Mouse (Mus musculus): ENCODE results near the gene Tet2. TPM values are rescaled to one million over a fixed set of nuclear protein-coding genes. Genes with fewer than 3 reads are reported as not detected.

Gene Tet2
- polyA plus RNA-seq, 1 experiment from 2014 or later = 4.3 TPM

GRCm38 (mm10) chr3:133518801-133519200 is 26.1 kb downstream of the Tet2 start:
- Histone ChIP-seq H3K36me3 (replicated peaks; ENCODE audit: insufficient read depth, low read length) (0 out of 2 replicates have a peak, but pooled peaks cover 8% of the 10 kb centered on the region), H3K9ac (replicated peaks) (no peak overlapping the region), H3K27ac (ENCODE audit: low read depth) (no peak overlapping the region), H3K27me3 (ENCODE audit: insufficient read depth, low read length) (no peaks in the 10 kb centered on the region), H3K4me2 (ENCODE audit: low read depth, low read length) (no peak overlapping the region), H3K4me1 (ENCODE audit: insufficient read depth) (peaks cover 10% of the 10 kb centered on the region), H3K9me3 (ENCODE audit: low read length) (no peaks in the 10 kb centered on the region), H3K4me3 (ENCODE audit: low read depth, low read length) (no peak overlapping the region)
- DNase-seq (no peak), ATAC-seq (no peak)
- TF ChIP-seq EP300 (IDR thresholded peaks at IDR 0.05; ENCODE audit: low read depth) = no peak
- no peak for TF ChIP-seq CTCF (IDR thresholded peaks at IDR 0.05; ENCODE audit: low read depth)
- WGBS (ENCODE audit: insufficient replicate concordance) = 74% methylated on average over 3 of the region's 3 CpGs

- no peak for DNase-seq
- Histone ChIP-seq H3K27ac (ENCODE audit: low read depth) (no peak overlapping the region), H3K4me3 (ENCODE audit: low read depth, low read length) (no peak overlapping the region), H3K27me3 (ENCODE audit: insufficient read depth, low read length) (no peaks in the 10 kb centered on the region), H3K4me2 (ENCODE audit: low read depth, low read length) (no peak overlapping the region), H3K4me1 (ENCODE audit: insufficient read depth) (peaks cover 10% of the 10 kb centered on the region), H3K36me3 (replicated peaks; ENCODE audit: insufficient read depth, low read length) (0 out of 2 replicates have a peak, but pooled peaks cover 11% of the 10 kb centered on the region), H3K9me3 (ENCODE audit: low read length) (no peaks in the 10 kb centered on the region), H3K9ac (replicated peaks) (no peak overlapping the region)
- ATAC-seq = no peak
- 63% methylated on average over 6 of the region's 6 CpGs for WGBS (ENCODE audit: insufficient replicate concordance)
- TF ChIP-seq EP300 (IDR thresholded peaks at IDR 0.05; ENCODE audit: low read depth) = no peak
- TF ChIP-seq CTCF (IDR thresholded peaks at IDR 0.05; ENCODE audit: low read depth) = no peak
Measured at GRCm38 (mm10) chr3:133518116-133518515, 26.8 kb downstream of the Tet2 start.

- ATAC-seq = peak; percentile 84
- H3K27ac ChIP-seq (ENCODE audit: low read depth) = no peak overlapping the region
- 74% methylated on average over 6 of the region's 6 CpGs for WGBS (ENCODE audit: insufficient replicate concordance)
- H3K4me3 ChIP-seq (ENCODE audit: low read depth, low read length) = no peak overlapping the region
- H3K9me3 ChIP-seq (ENCODE audit: low read length) = no peaks in the 10 kb centered on the region
- 0 out of 2 replicates have a peak, but pooled peaks cover 11% of the 10 kb centered on the region for H3K36me3 ChIP-seq (replicated peaks; ENCODE audit: insufficient read depth, low read length)
- no peaks in the 10 kb centered on the region for H3K27me3 ChIP-seq (ENCODE audit: insufficient read depth, low read length)
- no peak overlapping the region for H3K4me2 ChIP-seq (ENCODE audit: low read depth, low read length)
- peak; percentile 39 for DNase-seq
- TF ChIP-seq EP300 (IDR thresholded peaks at IDR 0.05; ENCODE audit: low read depth) (no peak), CTCF (IDR thresholded peaks at IDR 0.05; ENCODE audit: low read depth) (no peak)
- no peak overlapping the region for H3K9ac ChIP-seq (replicated peaks)
- peaks cover 10% of the 10 kb centered on the region for H3K4me1 ChIP-seq (ENCODE audit: insufficient read depth)
Measured at GRCm38 (mm10) chr3:133517406-133517805, 27.5 kb downstream of the Tet2 start.

GRCm38 (mm10) chr3:133516137-133516536 is 28.8 kb downstream of the Tet2 start:
- peak; percentile 15; the same call in 1 of the 2 replicates for TF ChIP-seq CTCF (IDR thresholded peaks at IDR 0.05; ENCODE audit: low read depth)
- no peak for TF ChIP-seq EP300 (IDR thresholded peaks at IDR 0.05; ENCODE audit: low read depth)
- ATAC-seq = no peak
- DNase-seq = peak; percentile 52
- peaks cover 18% of the 10 kb centered on the region; the same call in 1 of the 2 replicates for H3K36me3 ChIP-seq (replicated peaks; ENCODE audit: insufficient read depth, low read length)
- no peak overlapping the region for H3K4me2 ChIP-seq (ENCODE audit: low read depth, low read length)
- H3K27ac ChIP-seq (ENCODE audit: low read depth) = no peak overlapping the region
- H3K27me3 ChIP-seq (ENCODE audit: insufficient read depth, low read length) = no peaks in the 10 kb centered on the region
- peaks cover 10% of the 10 kb centered on the region for H3K4me1 ChIP-seq (ENCODE audit: insufficient read depth)
- no peak overlapping the region for H3K9ac ChIP-seq (replicated peaks)
- H3K9me3 ChIP-seq (ENCODE audit: low read length) = no peaks in the 10 kb centered on the region
- H3K4me3 ChIP-seq (ENCODE audit: low read depth, low read length) = no peak overlapping the region
- 70% methylated on average over 6 of the region's 6 CpGs for WGBS (ENCODE audit: insufficient replicate concordance)

GRCm38 (mm10) chr3:133515204-133515969 is 29.6 kb downstream of the Tet2 start:
- Histone ChIP-seq H3K36me3 (replicated peaks; ENCODE audit: insufficient read depth, low read length) (peaks cover 18% of the 10 kb centered on the region; the same call in 1 of the 2 replicates), H3K9me3 (ENCODE audit: low read length) (no peaks in the 10 kb centered on the region), H3K9ac (replicated peaks) (no peak overlapping the region), H3K4me2 (ENCODE audit: low read depth, low read length) (no peak overlapping the region), H3K4me3 (ENCODE audit: low read depth, low read length) (no peak overlapping the region), H3K4me1 (ENCODE audit: insufficient read depth) (peaks cover 10% of the 10 kb centered on the region), H3K27me3 (ENCODE audit: insufficient read depth, low read length) (no peaks in the 10 kb centered on the region), H3K27ac (ENCODE audit: low read depth) (no peak overlapping the region)
- TF ChIP-seq CTCF (IDR thresholded peaks at IDR 0.05; ENCODE audit: low read depth) (no peak), EP300 (IDR thresholded peaks at IDR 0.05; ENCODE audit: low read depth) (no peak)
- DNase-seq = no peak
- WGBS (ENCODE audit: insufficient replicate concordance) = 83% methylated on average over 8 of the region's 8 CpGs
- ATAC-seq = no peak

GRCm38 (mm10) chr3:133514290-133514689 is 30.6 kb downstream of the Tet2 start:
- DNase-seq = no peak
- WGBS (ENCODE audit: insufficient replicate concordance) = 87% methylated on average over 12 of the region's 12 CpGs
- H3K36me3 ChIP-seq (replicated peaks; ENCODE audit: insufficient read depth, low read length) = peaks cover 18% of the 10 kb centered on the region; the same call in 1 of the 2 replicates
- H3K27ac ChIP-seq (ENCODE audit: low read depth) = no peak overlapping the region
- H3K9ac ChIP-seq (replicated peaks) = no peak overlapping the region
- no peak overlapping the region for H3K4me2 ChIP-seq (ENCODE audit: low read depth, low read length)
- H3K9me3 ChIP-seq (ENCODE audit: low read length) = no peaks in the 10 kb centered on the region
- H3K4me1 ChIP-seq (ENCODE audit: insufficient read depth) = peaks cover 10% of the 10 kb centered on the region
- no peak overlapping the region for H3K4me3 ChIP-seq (ENCODE audit: low read depth, low read length)
- TF ChIP-seq CTCF (IDR thresholded peaks at IDR 0.05; ENCODE audit: low read depth) = no peak
- no peak for TF ChIP-seq EP300 (IDR thresholded peaks at IDR 0.05; ENCODE audit: low read depth)
- no peaks in the 10 kb centered on the region for H3K27me3 ChIP-seq (ENCODE audit: insufficient read depth, low read length)
- ATAC-seq = no peak

Data from liver, postnatal 0 days (tissue).